Mouse (Mus musculus) spleen, postnatal 0 days (tissue): ENCODE data around the gene H2-Ob. TPM values are rescaled to one million over a fixed set of nuclear protein-coding genes. Genes with fewer than 3 reads are reported as not detected.

Experiments used
- polyA plus RNA-seq: library from polyadenylated mRNA; unstranded; fragments of >200 nt; fragmentation: Nextera tagmentation; extraction: Ambion mirVana; gene quantifications from 2 replicates; pipeline ENCODE4 v1.2.1, GENCODE M21; 2015

H2-Ob gene
- 2.4 and 3.9 TPM in 2 replicates for polyA plus RNA-seq

GRCm38 (mm10) chr17:34238706-34239105, at the start of gene H2-Ob:
Gene H2-Ob (plus strand): TSS chr17:34238903.

GRCm38 (mm10) chr17:34196941-34197894, 41.5 kb upstream of the H2-Ob start, which contains the start of gene Psmb8:
Gene Psmb8 (plus strand): TSS chr17:34197721.

GRCm38 (mm10) chr17:34203444-34203843, 35.3 kb upstream of the H2-Ob start, which contains the start of gene Tap2:
Gene Tap2 (plus strand): TSS chr17:34203527.

GRCm38 (mm10) chr17:34257594-34258375, 19.1 kb downstream of the H2-Ob start, which contains the start of gene H2-Ab1:
Gene H2-Ab1 (plus strand): TSS chr17:34257689.

GRCm38 (mm10) chr17:34287648-34288047, 48.9 kb downstream of the H2-Ob start, which contains the start of gene H2-Aa:
Gene H2-Aa (minus strand): TSS chr17:34287823.

Other genes with a start within 250 kb of the H2-Ob start
- 186 and 228 TPM in 2 replicates for gene H2-K1, start 238.6 kb upstream of the H2-Ob start, polyA plus RNA-seq
- 8.9 and 11.6 TPM in 2 replicates for gene Ring1, start 214.2 kb upstream of the H2-Ob start, polyA plus RNA-seq
- gene H2-Ke6, start 210.8 kb upstream of the H2-Ob start, polyA plus RNA-seq: 36.1 and 46.0 TPM in 2 replicates
- 58.1 and 68.4 TPM in 2 replicates for gene Slc39a7, start 207.2 kb upstream of the H2-Ob start, polyA plus RNA-seq
- 26.4 and 30.3 TPM in 2 replicates for gene Rxrb, start 207.1 kb upstream of the H2-Ob start, polyA plus RNA-seq
- gene Col11a2, start 199.5 kb upstream of the H2-Ob start, polyA plus RNA-seq: 0.32 and 0.93 TPM in 2 replicates
- gene H2-Oa, start 146.6 kb upstream of the H2-Ob start, polyA plus RNA-seq: 2.5 and 4.4 TPM in 2 replicates
- 19.0 and 25.7 TPM in 2 replicates for gene H2-DMa, start 119.4 kb upstream of the H2-Ob start, polyA plus RNA-seq
- gene Brd2, start 116.3 kb upstream of the H2-Ob start, polyA plus RNA-seq: 56.4 and 65.3 TPM in 2 replicates
- 4.8 and 5.6 TPM in 2 replicates for gene H2-DMb2, start 95.6 kb upstream of the H2-Ob start, polyA plus RNA-seq
- gene H2-DMb1, start 85.8 kb upstream of the H2-Ob start, polyA plus RNA-seq: 4.4 and 8.9 TPM in 2 replicates
- 15.1 and 20.2 TPM in 2 replicates for gene Tap1, start 51.4 kb upstream of the H2-Ob start, polyA plus RNA-seq
- 33.4 and 43.3 TPM in 2 replicates for gene Psmb9, start 51.1 kb upstream of the H2-Ob start, polyA plus RNA-seq
- 65.0 and 89.6 TPM in 2 replicates for gene Psmb8, start 41.2 kb upstream of the H2-Ob start, polyA plus RNA-seq
- 21.0 and 29.0 TPM in 2 replicates for gene Tap2, start 35.4 kb upstream of the H2-Ob start, polyA plus RNA-seq
- 61.1 and 90.6 TPM in 2 replicates for gene H2-Ab1, start 18.8 kb downstream of the H2-Ob start, polyA plus RNA-seq
- gene H2-Aa, start 48.9 kb downstream of the H2-Ob start, polyA plus RNA-seq: 36.2 and 55.0 TPM in 2 replicates
- gene H2-Eb1, start 67.0 kb downstream of the H2-Ob start, polyA plus RNA-seq: 23.4 and 39.6 TPM in 2 replicates
- gene H2-Eb2, start 86.8 kb downstream of the H2-Ob start, polyA plus RNA-seq: 0.07 and 0.08 TPM in 2 replicates
- gene Btnl2, start 115.9 kb downstream of the H2-Ob start, polyA plus RNA-seq: 0.20 and 0.27 TPM in 2 replicates
- 0.07 and 0.14 TPM in 2 replicates for gene Btnl1, start 138.2 kb downstream of the H2-Ob start, polyA plus RNA-seq
- gene BC051142, start 159.9 kb downstream of the H2-Ob start, polyA plus RNA-seq: 0.20 and 0.57 TPM in 2 replicates
- gene Btnl4, start 238.4 kb downstream of the H2-Ob start, polyA plus RNA-seq: not detected in 2 replicates